Mouse (Mus musculus) thymus, postnatal 36 days (tissue): ENCODE results near the gene Ppm1h.

ENCODE experiments used
- DNase-seq, 2 experiments: peaks; one replicate each; pipeline ENCODE4 v3.0.0; 2022; ENCODE audit warnings: mixed read lengths in 2 of 2

Ppm1h gene

DNA sequence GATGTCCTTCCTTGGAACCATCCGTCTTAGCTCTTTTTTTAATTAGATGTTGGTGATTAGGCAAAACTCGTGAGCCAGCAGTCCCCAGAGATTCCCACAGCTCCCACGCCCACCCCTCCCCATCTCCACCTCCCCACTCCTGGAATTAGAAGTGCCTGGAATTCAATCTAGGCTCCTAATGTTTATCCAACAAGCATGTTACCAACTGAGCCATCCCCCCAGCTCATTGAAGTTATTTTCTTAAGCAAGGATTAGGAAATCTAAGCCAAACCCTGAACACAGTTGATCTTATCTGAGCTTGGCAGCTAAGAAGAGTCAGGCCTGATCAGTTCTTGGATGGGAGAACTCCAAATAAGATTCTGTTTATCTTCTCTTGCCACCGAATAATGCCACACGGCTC lies 92.4 kb downstream of the Ppm1h start:
- no peak for DNase-seq

DNA sequence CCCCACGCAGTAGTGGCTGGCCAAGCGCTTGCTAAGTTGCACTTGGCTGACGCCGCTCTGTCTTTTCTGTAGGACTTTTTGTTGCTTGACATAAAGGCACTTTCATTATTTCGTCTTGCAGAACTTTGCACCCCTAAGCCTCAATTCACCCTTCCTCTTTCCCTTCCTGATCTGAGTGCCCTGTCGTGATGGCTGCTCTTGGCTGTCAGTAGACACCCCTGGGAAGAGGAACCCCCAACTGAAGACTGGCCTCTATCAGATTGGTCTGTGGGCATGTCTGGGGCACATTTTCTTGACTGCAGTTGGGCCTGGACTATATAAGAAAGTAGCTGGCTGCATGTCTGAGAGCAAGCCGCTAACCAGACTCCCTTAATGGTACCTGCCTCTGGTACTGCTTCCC lies 95.6 kb downstream of the Ppm1h start:
- DNase-seq = no peak

DNA sequence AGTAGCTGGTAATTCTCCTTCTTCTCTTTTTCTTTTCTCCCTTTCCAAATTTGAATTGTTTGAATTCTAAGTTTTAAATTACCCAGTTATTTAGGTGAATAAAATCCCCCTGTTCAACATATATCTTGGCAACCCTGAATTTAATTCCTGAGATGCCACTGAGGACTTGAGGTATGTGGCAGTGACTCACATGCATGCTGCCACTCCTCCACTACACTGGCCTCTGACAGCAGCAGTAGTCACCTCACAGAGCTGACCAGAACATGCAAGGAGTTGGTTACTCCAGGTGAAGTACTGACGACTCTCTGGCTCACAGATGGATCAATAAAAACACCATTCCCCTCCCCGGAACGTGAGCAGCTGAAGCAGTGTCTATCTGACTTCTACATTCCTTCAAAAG lies 98.9 kb downstream of the Ppm1h start:
- no peak for DNase-seq

DNA sequence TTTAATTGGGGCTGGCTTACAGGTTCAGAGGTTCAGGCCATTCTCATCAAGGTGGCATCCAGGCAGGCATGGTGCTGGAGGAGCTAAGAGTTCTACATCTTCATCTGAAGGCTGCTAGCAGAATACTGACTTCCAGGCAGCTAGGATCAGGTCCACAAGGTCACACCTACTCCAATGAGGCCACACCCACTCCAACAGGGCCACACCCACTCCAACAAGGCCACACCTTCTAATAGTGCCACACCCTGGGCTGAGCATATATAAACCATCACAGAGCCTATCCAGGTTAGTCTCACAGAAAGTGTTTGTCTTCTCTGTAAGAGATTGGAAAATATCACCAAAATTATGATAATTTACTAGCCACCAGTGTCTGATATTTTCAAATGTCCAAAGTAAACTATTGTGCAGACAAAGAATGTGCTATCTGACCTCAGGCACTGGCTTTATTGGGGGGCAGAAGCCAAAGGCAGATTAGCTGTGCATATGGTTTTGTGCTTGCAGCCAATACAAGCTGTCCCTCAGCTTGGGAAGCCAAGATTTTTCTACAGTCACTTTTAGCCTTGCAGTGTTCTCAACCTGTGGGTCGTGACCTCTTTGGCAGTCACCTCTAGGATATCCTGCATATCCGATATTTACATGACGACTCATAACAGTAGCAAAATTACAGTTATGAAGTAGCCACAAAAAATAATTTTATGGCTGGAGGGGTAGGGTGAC lies 99.5 kb downstream of the Ppm1h start:
- DNase-seq = no peak

DNA sequence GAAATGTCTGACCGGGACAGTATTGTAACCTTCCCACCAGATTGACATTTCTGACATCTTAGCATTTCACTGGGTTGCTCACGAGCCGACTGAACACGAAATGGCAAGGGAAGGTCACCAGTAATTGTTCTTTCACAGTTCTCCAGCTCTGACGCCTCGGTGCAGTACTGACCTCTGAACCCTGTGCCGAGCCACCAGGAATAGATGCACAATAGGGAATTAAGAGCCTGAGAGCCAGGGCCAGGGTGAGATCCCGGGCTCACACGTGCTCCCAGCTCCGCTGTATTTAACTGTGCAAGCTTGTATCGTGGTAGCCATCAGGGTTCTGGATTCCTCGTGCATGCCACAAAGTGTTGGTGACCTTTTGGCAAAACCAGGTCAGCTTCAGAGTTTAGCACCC lies 100.8 kb downstream of the Ppm1h start:
- no peak for DNase-seq

DNA sequence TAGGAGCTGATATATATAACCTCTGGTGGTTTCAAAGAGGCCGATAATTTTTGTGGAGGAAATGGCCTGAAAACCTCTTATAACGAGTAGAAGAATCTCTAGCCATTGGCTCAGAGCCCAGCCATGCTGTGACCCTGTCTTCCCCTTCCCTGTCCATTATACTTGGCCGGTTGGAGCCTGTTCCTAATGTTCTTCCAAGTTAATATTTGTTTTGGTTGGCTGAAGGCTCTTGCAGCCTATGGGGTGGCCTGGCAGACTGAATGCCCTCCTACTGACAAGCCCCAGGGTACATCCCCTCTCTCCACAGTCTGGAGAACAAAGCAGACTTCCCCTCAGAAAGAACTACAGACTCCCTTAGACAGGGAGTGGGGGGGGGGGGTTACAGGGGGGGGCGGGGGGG lies 104.2 kb downstream of the Ppm1h start:
- DNase-seq = no peak

DNA sequence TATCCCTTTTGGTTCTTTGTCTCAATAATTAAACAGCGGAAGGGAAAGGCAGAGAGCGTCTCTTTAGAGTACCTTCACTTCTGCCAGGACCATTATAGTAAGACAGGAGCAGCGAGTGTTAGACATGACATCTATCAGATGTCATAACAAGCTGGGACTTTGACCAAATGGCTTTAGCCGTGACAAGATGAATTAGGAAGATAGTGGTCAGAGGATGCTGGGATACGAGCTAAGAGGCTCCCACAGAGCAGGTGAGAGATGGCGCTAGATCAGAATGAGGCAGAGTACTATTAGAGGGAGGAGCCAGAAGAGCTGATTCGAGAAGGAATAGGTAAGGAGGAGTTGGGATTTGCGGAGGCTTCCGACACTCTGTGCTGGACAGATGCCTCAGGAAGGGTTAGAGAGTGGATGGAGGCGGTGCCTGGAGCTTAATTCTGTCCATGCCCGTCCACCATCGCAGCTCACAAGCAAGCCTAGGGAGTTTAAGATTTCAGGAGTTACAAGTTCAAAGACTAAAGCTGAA lies 111.1 kb downstream of the Ppm1h start:
- DNase-seq = no peak

DNA sequence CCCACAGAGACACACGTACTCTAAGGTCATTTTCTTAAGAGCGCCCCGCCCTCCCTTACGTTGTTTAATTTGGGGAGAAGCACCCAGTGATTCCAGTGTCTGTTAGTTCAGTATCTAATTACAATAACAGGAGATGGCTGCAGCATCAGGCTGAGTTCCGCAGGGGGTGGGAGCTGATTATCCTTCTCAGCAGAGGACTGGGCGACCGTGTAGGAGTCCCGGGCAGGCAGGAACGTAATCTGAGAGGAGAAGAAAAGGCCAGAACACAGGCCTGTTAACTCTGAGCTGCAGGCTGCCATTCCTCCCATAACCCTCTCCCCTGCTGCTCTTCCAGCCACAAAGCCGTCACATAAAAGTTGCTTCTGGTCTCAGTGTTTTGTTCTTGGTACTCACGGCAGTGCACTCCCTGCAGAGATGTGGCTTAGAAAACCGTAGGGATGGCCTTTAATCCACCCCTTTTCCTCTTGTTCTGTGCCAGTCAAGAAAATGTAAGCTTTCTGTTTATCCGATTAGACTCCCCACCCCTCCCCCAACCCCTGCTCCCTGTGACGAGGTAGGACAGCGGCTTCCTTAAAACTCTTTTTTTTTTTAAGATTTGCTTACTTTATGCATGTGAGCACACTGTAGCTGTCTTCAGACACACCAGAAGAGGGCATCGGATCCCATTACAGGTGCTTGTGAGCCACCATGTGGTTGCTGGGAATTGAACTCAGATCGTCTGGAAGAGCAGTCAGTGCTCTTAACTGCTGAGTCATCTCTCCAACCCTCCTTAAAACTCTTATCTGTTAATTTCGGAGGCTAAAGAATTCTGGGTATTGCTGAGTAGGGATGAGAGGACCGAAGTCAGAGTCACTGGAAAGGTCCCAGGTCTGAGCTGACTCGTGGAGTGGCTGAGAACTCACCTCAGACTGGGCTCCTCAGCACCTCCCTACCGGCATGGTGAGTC lies 113.7 kb downstream of the Ppm1h start:
- peak; percentile 43 to 50 for DNase-seq

DNA sequence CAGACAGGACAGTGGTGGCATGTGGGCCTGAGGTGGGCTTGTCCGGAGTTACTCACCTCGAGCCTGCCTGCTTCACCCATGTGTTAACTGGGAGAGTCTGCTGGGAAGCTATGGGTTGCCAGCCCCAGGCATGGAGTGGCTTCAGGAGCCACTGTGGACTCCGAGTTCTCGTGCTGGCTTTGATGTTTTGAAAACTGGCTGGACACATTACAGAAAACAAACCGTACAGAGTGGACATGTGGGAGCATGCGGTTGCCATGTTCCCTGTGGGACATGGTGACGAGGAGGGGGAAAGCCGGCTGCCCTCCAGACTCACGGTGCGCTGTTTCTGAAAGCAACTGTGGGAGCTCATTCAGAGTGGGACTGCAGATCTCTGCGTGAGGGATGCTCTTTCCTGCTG lies 114.6 kb downstream of the Ppm1h start:
- DNase-seq = peak in 1 of 2 experiments; percentile 38

DNA sequence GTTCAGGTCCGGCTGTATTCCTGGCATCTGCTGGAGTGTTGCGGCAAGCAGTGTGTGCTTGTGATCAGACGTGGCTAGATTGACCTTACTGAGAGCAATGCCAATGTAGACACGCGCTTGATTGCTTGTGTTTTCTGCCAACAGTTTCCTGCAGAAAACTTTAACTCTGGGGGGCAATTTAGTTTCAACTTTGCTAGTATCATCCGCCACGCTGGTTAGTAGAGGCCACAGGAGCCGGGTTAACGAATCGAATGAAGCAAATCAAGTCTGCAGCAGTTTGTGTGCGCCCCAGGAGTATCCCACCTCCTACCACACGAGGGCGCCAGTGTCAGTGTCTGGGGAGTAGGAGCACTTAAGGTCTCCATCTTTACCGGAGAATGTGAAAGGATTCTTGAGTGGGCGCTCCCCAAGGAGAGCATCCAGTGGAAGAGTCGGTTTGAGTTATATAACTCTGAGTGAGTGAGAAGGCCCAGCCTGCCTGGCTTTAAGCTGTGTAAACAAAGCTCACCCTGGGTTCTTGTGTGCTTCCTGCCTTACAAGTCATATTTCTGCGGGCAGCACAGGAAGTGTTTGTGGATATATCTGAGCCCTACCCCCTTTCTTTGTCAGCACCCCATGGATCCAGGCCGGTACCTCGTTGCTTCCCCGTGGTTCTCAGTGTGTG lies 115.8 kb downstream of the Ppm1h start:
- DNase-seq = peak; percentile 80 to 82

DNA sequence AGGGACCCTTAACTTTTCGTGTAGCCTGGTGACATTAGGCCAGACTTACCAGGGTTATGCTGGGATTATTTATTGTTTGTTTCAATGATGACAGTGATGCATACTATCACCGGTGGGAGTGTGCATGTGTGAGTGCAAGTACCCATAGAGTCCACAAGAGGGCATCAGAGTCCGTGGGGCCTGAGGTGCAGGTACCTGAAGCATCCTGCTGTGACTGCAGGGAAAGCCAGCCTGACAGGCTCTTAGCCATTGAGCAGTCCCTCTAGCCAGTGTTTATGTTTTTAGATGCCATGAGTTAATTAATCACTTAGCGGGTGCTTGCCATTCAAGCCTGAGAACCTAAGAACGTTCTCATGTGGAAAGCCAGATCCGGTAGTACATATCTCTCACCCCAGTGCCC lies 119.4 kb downstream of the Ppm1h start:
- peak in 1 of 2 experiments; percentile 37 for DNase-seq

DNA sequence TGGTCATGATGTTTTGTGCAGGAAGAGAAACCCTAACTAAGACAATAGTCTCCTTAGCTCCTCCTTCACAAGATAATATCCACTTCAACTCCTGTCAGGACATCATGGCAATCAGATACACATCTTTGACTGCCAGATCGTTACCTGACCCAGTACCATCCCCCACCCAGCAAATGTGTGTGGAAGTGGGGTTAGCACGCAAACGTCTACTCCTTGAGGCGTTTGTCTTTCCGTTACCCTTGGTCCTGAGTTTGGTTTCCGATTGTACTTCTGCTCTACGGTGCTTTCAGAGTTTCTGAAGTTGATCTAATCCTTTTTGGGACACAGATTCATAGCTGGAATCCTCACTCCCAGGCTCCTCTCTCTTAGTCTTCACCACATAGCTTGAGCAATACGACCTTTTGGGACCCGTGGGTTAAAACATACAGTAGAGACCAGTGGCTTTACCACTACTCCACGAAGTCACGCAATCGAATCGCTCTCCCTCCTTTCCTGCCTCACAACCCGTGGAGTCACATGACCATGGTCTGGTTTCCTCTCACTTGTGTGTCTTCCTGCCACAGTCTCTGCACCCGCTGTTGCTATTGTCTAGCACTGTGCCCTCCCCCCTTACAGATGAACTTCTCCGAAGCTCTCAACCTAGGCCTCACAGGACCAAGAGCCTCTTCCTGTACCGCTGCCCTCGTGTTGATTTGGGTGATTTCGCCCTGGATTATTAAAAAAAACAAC lies 121.6 kb downstream of the Ppm1h start:
- DNase-seq = peak; percentile 78 to 87

DNA sequence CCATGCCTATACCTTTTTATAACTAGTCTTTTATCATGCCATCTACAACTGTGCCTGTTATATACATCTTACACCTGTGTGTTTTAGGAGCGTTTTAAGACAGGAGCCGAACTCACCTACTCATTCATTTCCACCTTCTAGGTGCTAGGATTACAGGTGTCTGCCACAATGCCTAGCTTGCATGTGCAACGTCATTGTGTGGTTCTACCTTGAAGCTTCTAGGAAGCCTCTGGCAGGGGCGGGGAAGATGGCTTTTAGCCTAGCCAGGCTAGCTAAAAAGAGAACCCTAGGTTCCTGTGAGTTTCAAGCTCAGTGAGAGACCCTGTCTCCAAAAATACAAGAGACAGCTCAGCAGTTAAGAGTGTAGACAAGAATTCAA lies 122.2 kb downstream of the Ppm1h start:
- DNase-seq = no peak

DNA sequence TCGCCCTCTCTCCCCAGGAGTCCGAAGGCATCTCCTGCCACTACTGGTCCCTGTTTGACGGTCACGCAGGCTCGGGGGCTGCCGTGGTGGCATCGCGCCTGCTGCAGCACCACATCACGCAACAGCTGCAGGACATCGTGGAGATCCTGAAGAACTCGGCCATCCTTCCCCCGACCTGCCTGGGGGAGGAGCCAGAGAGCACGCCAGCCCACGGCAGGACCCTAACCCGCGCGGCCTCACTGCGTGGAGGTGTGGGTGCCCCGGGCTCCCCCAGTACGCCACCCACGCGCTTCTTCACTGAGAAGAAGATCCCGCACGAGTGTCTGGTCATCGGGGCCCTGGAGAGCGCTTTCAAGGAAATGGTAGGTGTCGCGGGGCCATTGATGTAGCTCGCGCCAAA lies 123.7 kb downstream of the Ppm1h start:
- peak; percentile 64 to 74 for DNase-seq

DNA sequence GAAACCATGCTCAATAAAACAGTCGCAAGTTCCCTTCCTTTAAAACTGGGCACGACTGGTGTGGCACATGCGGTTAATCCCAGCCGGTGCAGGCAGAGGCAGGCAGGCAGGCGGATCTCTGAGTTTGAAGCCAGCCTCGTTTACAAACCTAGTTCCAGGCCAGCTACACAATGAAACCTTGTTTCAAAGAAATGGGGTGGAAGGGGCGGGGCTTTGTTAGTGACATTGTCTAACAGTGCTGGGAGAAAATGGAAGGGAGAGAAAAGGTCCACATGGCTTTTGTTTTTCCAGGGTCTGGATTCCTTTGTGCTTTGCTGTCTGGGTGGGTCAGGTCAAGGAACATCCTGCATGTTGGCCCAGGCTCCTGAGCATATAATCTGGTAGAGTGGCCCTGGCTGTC lies 124.3 kb downstream of the Ppm1h start:
- no peak for DNase-seq

DNA sequence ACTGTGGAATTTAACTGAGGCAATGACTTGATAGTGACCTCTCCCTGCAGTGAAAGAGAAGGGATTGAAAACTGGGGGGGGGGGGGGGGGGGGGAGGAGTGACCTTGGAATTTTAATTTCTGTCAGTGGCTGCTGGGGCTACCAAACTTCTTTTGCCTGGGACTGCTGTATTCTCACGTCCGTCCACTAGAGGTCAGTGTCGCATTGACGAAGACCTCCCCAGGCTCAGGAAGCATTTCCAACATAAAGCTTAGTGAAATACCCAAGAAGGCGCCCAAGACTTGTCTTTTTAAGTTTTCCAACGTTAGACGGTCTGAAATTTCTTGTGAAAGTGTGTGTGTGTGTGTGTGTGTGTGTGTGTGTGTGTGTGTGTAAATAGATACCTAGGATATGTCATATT lies 125.3 kb downstream of the Ppm1h start:
- DNase-seq = peak; percentile 72 to 77

DNA sequence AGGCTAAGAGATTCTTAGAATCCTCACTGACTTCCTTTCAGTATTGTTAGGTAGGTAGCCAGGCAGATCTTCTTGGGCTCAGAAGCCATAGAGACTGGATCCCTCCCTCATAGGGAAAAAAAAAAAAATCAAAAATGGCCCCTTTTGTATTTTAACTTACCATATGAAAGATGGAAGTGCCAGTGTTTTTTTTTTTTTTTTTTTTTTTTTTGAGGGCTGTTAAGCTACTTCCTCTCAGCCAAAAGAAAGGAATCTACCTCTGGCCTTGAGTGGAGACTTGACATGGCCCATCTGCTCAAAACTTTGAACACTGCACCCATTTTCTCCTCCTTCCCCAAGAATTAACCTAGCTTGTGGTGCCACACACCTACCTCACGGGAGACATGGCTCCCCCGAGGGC lies 127.3 kb downstream of the Ppm1h start:
- no peak for DNase-seq

DNA sequence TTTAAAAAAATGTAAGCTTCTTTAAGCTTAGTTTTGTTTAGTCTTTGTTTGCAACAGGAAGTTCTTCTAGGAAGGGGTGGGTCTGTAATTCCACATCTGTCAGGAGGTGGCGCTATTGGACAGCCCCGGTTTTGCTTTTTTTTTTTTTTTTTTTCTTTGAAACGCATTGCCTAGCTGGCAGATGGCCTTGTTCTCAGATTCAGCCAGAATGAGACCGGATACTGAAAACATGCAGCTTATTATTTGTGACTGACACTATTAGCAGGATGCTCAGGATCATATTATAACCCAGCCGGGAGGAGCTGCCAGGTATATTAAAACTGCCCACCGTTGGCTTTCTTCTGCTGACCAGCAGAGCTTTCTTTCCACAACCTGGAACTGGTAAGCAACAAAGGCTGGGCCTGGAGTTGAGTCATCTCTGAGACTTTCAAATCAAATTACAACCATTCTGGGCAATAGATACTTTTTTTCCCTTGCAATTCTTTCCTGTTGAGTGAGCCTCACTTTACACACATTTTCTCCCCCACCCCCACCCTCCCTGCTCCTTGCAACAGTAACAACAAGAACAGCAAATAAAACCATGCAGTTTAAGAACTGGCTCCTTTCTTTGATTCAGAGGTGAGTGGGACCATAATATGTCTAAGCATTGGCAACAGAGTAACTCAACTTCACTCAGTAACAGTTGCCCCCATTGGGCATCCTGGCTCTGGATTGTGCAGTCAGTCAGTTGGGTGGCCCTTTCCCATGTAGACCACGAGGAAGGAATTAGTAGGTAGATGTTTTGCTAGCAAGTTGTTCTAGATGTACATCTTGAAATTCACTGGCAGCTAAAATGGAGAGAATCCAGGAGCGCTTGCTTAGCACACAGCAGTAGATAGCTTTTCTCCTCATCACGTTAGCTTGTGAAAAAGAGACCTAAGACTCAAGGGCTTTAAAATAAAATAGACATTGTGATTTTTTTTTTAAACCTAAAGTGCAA lies 128.9 kb downstream of the Ppm1h start:
- DNase-seq = peak; percentile 78 to 79

DNA sequence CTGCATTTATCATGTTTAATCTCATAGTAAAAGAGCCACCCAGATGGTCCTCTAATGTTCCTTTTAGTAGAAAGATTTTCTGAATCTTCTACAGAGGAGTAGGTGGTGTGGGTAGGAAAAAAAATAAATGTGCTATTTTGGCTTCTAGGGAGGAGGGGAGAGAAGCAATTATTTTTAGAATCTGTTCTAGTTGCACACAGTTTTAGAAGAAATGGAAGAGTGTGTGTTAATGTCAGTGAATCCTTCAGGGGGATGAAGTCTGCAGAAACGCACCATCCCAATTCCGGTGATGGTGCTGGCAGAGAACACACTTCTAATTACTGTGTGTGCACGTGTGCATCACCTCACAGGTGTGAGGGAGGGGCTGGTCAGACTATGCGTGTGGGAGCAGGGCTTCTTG lies 129.6 kb downstream of the Ppm1h start:
- no peak for DNase-seq

DNA sequence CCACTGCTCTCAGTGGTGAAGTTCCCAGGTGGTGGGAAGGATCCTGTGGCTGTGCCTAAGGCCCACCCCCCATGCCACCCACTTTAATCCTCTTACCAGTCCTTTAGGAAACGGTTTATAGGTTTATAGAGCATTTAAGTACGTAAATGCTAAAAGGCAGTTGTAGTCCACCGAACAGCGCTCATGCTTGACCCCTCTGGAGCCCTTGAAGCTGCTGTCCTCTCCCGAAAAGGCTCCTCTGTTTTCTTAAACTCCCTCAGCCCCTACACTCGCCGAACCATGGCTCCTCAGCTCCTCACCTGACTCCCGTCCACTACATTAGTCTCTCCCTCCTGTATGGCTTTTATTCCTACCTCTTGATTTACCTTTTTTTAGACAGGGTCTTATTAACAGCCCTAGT lies 131.3 kb downstream of the Ppm1h start:
- no peak for DNase-seq

DNA sequence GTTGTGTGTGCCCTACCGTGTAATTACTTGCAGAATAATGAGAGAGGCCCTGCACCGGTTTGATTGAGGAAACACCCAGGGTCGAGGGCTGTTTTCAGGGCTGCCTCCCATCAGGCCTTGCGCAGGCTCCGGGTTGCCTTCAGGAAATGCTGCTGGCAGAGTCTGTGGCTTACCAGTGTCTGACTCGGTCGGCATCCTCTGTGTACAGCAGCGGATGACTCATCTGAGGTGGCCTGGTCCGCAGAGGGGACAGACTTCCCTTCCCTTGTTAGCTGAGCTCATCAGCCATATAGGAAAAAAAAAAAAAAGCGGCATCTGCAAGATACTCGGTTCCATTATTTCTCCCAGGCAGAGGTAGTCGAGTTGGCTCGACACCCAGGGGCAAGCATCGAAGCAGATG lies 136.5 kb downstream of the Ppm1h start:
- peak; percentile 79 to 85 for DNase-seq
